Mouse (Mus musculus): ENCODE results near the gene Serpina3i. TPM values are rescaled to one million over a fixed set of nuclear protein-coding genes. Genes with fewer than 3 reads are reported as not detected.
"Not testable (repeated sequence)": the region's sequence is repeated elsewhere in the genome, so short reads cannot be mapped to it uniquely, and the experiment has no call there.

Gene Serpina3i
- total RNA-seq (2022): under 1 TPM in 1 of 4 experiments, not detected in 3; 0.43 TPM

- no peak for DNase-seq (ENCODE audit: low spot score in 2 of 2)
These were observed at the start of gene Serpina3i for GRCm38 (mm10) chr12:104262863-104263262. Serpina3i (plus strand) TSS chr12:104263122.

GRCm38 (mm10) chr12:104213689-104214444, 49.1 kb upstream of the Serpina3i start:
- no peak for DNase-seq (ENCODE audit: low spot score in 2 of 2)

- no peak for DNase-seq (ENCODE audit: low spot score in 2 of 2)
These were observed 48.5 kb upstream of the Serpina3i start, which contains the start of gene Serpina3f for GRCm38 (mm10) chr12:104214445-104214753. Serpina3f (plus strand) TSS chr12:104214544.

GRCm38 (mm10) chr12:104215249-104215648, 47.7 kb upstream of the Serpina3i start:
- DNase-seq (ENCODE audit: low spot score in 2 of 2): no peak

- no peak for DNase-seq (ENCODE audit: low spot score in 2 of 2)
These were observed 41.3 kb upstream of the Serpina3i start for GRCm38 (mm10) chr12:104221616-104222015.

- DNase-seq (ENCODE audit: low spot score in 2 of 2): no peak
These were observed 39.2 kb upstream of the Serpina3i start for GRCm38 (mm10) chr12:104223690-104224089.

- no peak for DNase-seq (ENCODE audit: low spot score in 2 of 2)
These were observed 38.2 kb upstream of the Serpina3i start for GRCm38 (mm10) chr12:104224598-104225300.

- no peak for DNase-seq (ENCODE audit: low spot score in 2 of 2)
These were observed 32.2 kb upstream of the Serpina3i start for GRCm38 (mm10) chr12:104230762-104231161.

GRCm38 (mm10) chr12:104235915-104236314, 27.0 kb upstream of the Serpina3i start, which contains the start of gene Serpina3g:
Serpina3g (plus strand) TSS chr12:104236245.
- DNase-seq (ENCODE audit: low spot score in 2 of 2): no peak

- not testable (repeated sequence) for DNase-seq (ENCODE audit: low spot score in 2 of 2)
These were observed 24.9 kb upstream of the Serpina3i start for GRCm38 (mm10) chr12:104238048-104238447.

- no peak for DNase-seq (ENCODE audit: low spot score in 2 of 2)
These were observed 19.6 kb upstream of the Serpina3i start for GRCm38 (mm10) chr12:104243307-104243706.

- no peak for DNase-seq (ENCODE audit: low spot score in 2 of 2)
These were observed 17.8 kb upstream of the Serpina3i start for GRCm38 (mm10) chr12:104245092-104245491.

- peak in 1 of 2 experiments; percentile 5 for DNase-seq (ENCODE audit: low spot score in 2 of 2)
These were observed 17.3 kb upstream of the Serpina3i start for GRCm38 (mm10) chr12:104245595-104245994.

GRCm38 (mm10) chr12:104247553-104248002, 15.3 kb upstream of the Serpina3i start:
- DNase-seq (ENCODE audit: low spot score in 2 of 2): no peak

- no peak for DNase-seq (ENCODE audit: low spot score in 2 of 2)
These were observed 14.7 kb upstream of the Serpina3i start for GRCm38 (mm10) chr12:104248231-104248630.

GRCm38 (mm10) chr12:104261041-104261440, 1.9 kb upstream of the Serpina3i start:
- no peak for DNase-seq (ENCODE audit: low spot score in 2 of 2)

GRCm38 (mm10) chr12:104266374-104266773, 3.5 kb downstream of the Serpina3i start:
- no peak for DNase-seq (ENCODE audit: low spot score in 2 of 2)

GRCm38 (mm10) chr12:104278216-104279055, 15.5 kb downstream of the Serpina3i start:
- no peak for DNase-seq (ENCODE audit: low spot score in 2 of 2)

GRCm38 (mm10) chr12:104279056-104279435, 16.1 kb downstream of the Serpina3i start:
- no peak for DNase-seq (ENCODE audit: low spot score in 2 of 2)

- DNase-seq (ENCODE audit: low spot score in 2 of 2): no peak
These were observed 20.5 kb downstream of the Serpina3i start for GRCm38 (mm10) chr12:104283380-104283779.

- no peak for DNase-seq (ENCODE audit: low spot score in 2 of 2)
These were observed 25.4 kb downstream of the Serpina3i start for GRCm38 (mm10) chr12:104288336-104288735.

GRCm38 (mm10) chr12:104289872-104290271, 26.9 kb downstream of the Serpina3i start:
- DNase-seq (ENCODE audit: low spot score in 2 of 2): no peak

Measured in gastrocnemius, adult 8-10 months (tissue).